Mouse (Mus musculus): Measurements from ENCODE around the gene Mindy3. TPM values are rescaled to one million over a fixed set of nuclear protein-coding genes. Genes with fewer than 3 reads are reported as not detected.

Gene Mindy3
- total RNA-seq, 1 experiment from 2014 or later = 18.4 TPM

- ATAC-seq (replicated peaks in 1 of 2; ENCODE audit: insufficient read depth in 1 of 2, low FRiP score in 2 of 2, low TSS enrichment in 1 of 2, low read depth in 1 of 2, poor library complexity in 2 of 2, severe bottlenecking in 2 of 2) = peak; percentile 12 to 39; a peak in 1 of 4 replicates
Observed at GRCm38 (mm10) chr2:12382650-12383049, 36.6 kb downstream of the Mindy3 start.

GRCm38 (mm10) chr2:12380233-12380632, 39.0 kb downstream of the Mindy3 start:
- ATAC-seq (replicated peaks in 1 of 2; ENCODE audit: insufficient read depth in 1 of 2, low FRiP score in 2 of 2, low TSS enrichment in 1 of 2, low read depth in 1 of 2, poor library complexity in 2 of 2, severe bottlenecking in 2 of 2) = no peak

DNA sequence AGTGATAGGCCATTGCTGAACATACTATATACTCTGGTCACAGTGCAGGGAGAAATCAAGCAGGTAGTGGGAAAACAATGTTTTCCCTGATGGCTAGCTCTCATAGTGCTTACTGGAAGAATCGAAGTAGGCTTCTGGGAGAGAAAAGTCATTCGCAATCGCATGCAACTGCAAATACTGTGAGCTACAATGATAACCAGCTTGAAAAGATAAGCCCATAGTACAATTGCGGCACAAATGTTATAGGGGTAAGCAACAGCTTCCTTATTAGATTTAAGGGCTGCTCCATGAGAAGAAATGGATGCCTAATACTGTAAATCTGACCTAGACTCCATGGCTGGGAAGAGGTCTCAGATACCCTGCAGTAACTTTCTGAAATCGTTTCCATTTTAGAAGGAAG, 40.7 kb downstream of the Mindy3 start:
- ATAC-seq (replicated peaks in 1 of 2; ENCODE audit: insufficient read depth in 1 of 2, low FRiP score in 2 of 2, low TSS enrichment in 1 of 2, low read depth in 1 of 2, poor library complexity in 2 of 2, severe bottlenecking in 2 of 2) = no peak

DNA sequence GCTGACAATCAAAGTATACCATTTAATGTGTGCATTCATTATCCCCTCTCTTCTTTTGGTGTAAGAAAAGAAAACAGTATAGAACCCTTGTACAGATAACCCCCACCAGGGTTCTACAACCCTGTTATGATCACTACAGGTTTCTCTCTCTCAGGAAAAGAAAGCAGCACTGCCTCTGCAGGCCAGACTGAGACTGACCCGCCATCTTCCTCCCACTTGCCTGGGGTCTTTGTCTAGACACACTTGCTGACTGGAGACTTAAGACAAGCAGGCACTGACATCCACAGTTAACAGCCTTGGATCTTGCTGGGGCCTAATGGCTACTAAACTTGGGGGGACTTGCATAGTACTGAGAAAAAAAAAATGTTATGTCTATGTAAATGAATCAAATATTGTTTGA, 42.2 kb downstream of the Mindy3 start:
- ATAC-seq (replicated peaks in 1 of 2; ENCODE audit: insufficient read depth in 1 of 2, low FRiP score in 2 of 2, low TSS enrichment in 1 of 2, low read depth in 1 of 2, poor library complexity in 2 of 2, severe bottlenecking in 2 of 2) = no peak

DNA sequence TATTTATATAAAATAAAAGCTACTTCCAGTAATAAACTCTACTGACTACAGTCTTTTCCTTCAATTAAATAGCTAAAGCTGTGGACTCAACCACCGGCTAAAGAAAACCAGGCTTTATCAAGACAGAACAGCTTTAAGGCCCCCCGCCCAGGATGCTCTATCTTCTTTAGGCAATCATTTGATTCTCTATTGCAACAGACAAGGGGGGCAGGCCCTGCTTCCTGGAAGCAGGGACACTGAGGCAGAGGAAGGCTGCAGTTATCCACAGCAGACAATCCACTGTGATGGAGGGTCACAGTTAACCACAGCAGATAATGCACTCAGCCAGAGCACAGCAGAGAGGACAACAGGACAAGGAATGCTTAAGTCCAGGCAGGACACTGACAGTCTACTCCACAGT, 46.4 kb downstream of the Mindy3 start:
- ATAC-seq (replicated peaks in 1 of 2; ENCODE audit: insufficient read depth in 1 of 2, low FRiP score in 2 of 2, low TSS enrichment in 1 of 2, low read depth in 1 of 2, poor library complexity in 2 of 2, severe bottlenecking in 2 of 2) = no peak

DNA sequence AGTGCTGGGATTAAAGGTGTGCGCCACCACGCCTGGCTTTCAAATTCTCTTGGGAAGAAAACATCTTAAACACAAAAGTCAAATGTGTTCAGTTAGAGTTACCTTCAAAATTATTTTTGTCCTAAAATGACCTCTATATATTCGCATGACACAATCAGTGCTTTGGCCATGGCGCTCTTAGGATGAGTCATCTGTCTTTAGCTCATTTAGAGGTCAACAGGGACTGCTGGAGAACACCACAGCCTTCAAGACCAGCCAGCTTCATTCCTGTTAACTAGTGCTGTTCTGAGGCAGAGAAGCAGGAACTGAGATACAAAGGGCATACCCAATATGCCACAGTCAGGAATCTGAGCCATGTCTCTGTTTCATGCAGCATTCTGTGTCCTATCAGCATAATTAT, 47.9 kb downstream of the Mindy3 start:
- ATAC-seq (replicated peaks in 1 of 2; ENCODE audit: insufficient read depth in 1 of 2, low FRiP score in 2 of 2, low TSS enrichment in 1 of 2, low read depth in 1 of 2, poor library complexity in 2 of 2, severe bottlenecking in 2 of 2) = no peak

DNA sequence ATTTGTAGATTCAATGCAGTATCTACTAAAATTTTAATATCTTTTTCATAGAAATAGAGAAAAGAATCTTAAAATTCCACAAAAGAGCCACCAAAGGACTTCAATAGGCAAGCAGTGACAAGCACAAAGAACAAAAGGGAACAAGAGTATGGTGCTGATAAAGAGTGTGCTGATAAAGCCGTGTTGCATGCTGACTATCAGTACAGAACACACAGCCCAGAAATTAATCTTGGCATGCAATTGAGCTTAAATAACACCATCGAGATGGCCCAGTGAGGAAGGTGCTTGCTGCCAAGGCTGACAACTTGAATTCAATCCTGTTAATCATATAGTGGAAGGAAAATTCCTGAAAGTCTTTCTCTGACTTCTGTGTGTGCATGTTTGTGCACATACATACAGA, 50.8 kb downstream of the Mindy3 start:
- ATAC-seq (replicated peaks in 1 of 2; ENCODE audit: insufficient read depth in 1 of 2, low FRiP score in 2 of 2, low TSS enrichment in 1 of 2, low read depth in 1 of 2, poor library complexity in 2 of 2, severe bottlenecking in 2 of 2) = peak in 1 of 2 experiments; percentile 48; a peak in 1 of 4 replicates

GRCm38 (mm10) chr2:12368016-12368415, 51.3 kb downstream of the Mindy3 start:
- ATAC-seq (replicated peaks in 1 of 2; ENCODE audit: insufficient read depth in 1 of 2, low FRiP score in 2 of 2, low TSS enrichment in 1 of 2, low read depth in 1 of 2, poor library complexity in 2 of 2, severe bottlenecking in 2 of 2) = no peak

DNA sequence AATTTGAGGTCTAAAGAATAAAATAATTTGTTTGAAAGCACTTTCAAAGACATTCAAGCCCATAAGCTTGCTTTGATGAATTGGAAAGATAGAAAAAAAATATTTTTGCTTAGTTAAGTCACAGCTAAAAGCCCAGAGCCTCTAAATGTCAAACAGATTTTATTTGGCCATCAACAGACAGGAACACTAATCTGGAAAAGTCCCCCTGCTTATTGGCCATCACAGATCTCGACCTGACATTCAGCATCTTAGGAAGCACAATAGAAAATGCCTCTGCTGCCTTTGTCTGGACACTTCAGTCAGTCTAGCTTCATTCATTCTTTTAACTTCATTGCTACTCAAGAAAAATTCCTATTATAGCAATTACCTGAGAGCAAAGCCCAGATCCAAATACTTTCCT, 58.0 kb downstream of the Mindy3 start:
- no peak for ATAC-seq (replicated peaks in 1 of 2; ENCODE audit: insufficient read depth in 1 of 2, low FRiP score in 2 of 2, low TSS enrichment in 1 of 2, low read depth in 1 of 2, poor library complexity in 2 of 2, severe bottlenecking in 2 of 2)

DNA sequence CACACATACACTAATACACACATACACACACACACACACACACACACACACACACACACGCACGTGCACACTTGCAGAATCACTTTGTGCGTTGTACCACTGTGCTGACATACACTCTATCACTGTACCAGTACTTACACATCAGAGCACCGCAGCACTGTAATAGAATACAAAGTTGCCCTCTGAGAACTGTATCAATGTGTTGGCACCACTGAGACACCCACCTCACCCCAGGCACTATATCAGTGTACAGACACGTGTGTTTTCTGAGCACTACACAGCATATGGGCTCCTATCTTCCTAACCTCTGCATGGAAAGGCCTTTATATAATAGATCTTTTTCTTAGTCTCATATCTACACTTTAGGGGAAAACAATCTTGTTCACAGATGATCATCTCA, 64.4 kb downstream of the Mindy3 start:
- no peak for ATAC-seq (replicated peaks in 1 of 2; ENCODE audit: insufficient read depth in 1 of 2, low FRiP score in 2 of 2, low TSS enrichment in 1 of 2, low read depth in 1 of 2, poor library complexity in 2 of 2, severe bottlenecking in 2 of 2)

- ATAC-seq (replicated peaks in 1 of 2; ENCODE audit: insufficient read depth in 1 of 2, low FRiP score in 2 of 2, low TSS enrichment in 1 of 2, low read depth in 1 of 2, poor library complexity in 2 of 2, severe bottlenecking in 2 of 2) = no peak
Observed at GRCm38 (mm10) chr2:12348914-12349313, 70.4 kb downstream of the Mindy3 start.

DNA sequence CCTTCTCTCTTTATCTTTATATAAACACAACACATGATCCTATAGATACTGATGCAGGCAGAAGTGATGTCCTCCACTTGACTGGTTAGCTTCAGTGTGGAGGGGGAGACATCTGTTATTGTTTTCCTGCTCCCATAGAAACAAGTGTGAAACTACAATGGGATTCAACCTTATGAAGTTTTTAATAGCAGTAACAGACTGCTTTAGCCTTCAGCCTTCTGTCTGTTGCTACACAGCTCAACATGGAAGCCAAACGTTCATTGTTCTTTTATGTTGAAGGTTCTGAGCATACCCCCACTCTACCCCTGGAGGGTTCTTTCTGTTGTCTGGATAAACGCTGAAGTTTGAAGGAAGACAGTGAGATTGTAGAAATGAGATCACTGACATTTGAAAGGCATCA, 87.3 kb downstream of the Mindy3 start:
- ATAC-seq (replicated peaks in 1 of 2; ENCODE audit: insufficient read depth in 1 of 2, low FRiP score in 2 of 2, low TSS enrichment in 1 of 2, low read depth in 1 of 2, poor library complexity in 2 of 2, severe bottlenecking in 2 of 2) = no peak

GRCm38 (mm10) chr2:12329620-12330019, 89.7 kb downstream of the Mindy3 start:
- ATAC-seq (replicated peaks in 1 of 2; ENCODE audit: insufficient read depth in 1 of 2, low FRiP score in 2 of 2, low TSS enrichment in 1 of 2, low read depth in 1 of 2, poor library complexity in 2 of 2, severe bottlenecking in 2 of 2) = no peak

GRCm38 (mm10) chr2:12329068-12329407, 90.2 kb downstream of the Mindy3 start:
- no peak for ATAC-seq (replicated peaks in 1 of 2; ENCODE audit: insufficient read depth in 1 of 2, low FRiP score in 2 of 2, low TSS enrichment in 1 of 2, low read depth in 1 of 2, poor library complexity in 2 of 2, severe bottlenecking in 2 of 2)

DNA sequence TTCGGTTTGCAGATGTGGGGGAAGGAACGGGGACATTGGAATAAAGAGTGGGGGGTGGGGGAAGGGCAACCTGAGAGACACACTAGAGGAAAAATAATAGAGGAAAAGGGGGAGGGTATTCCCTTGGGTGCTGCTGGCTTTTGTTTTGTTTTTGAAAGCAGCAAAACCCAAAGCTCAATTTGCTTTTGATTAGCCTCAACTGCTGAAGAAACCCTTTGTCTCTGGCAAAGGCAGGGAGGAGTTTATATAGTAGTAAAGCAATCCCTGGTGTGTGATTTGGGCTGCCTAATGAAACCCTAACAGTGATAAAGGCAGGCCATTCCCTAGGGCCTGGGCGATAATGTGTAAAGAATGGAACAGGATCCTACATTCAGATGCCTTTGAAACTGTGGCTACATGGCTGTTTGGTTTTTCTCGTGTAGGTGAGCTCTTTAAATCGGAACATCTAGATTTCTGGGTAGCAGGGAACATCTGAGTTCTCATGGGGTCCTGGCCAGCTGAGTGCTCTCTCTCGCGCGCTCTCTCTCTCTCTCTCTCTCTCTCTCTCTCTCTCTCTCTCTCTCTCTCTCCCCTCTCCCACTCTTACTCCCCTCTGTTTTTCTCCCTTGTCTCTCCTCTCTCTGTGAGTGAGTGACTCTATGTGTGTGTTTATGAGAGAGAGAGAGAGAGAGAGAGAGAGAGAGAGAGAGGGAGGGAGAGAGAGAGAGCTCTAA, 90.8 kb downstream of the Mindy3 start:
- ATAC-seq (replicated peaks in 1 of 2; ENCODE audit: insufficient read depth in 1 of 2, low FRiP score in 2 of 2, low TSS enrichment in 1 of 2, low read depth in 1 of 2, poor library complexity in 2 of 2, severe bottlenecking in 2 of 2) = no peak

DNA sequence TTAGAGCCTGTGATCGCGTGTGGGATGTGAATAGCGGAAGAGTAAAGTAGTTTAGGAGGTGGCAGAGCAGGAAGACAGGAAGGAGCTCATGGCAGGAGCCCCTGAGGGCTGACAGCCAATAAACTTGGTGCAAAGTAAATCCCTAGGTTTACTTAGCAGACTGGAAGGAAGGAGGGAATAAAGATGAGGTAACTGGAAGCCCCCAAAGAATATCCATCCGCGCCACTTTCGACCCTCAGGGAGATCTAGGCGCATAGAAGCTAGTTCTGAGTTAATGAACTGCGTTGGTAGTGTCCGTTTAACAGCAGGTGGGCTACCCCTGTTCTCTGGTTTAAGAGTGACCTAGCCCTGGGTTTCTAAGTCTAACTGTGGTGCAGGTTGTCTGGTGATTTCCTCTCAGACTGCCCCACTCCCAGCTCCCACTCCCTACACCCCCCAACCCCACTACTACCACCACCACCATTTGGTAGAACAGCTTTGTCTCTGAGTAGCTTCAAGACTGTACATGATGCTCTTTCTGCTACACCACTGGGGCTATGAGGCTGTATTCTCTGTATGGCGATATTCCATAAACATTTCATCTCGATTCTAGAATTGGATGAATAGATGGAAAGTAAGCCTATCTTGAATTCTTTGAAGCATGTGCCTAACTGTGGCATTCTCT, 91.4 kb downstream of the Mindy3 start:
- ATAC-seq (replicated peaks in 1 of 2; ENCODE audit: insufficient read depth in 1 of 2, low FRiP score in 2 of 2, low TSS enrichment in 1 of 2, low read depth in 1 of 2, poor library complexity in 2 of 2, severe bottlenecking in 2 of 2) = peak; percentile 23 to 44; a peak in 3 of 4 replicates

DNA sequence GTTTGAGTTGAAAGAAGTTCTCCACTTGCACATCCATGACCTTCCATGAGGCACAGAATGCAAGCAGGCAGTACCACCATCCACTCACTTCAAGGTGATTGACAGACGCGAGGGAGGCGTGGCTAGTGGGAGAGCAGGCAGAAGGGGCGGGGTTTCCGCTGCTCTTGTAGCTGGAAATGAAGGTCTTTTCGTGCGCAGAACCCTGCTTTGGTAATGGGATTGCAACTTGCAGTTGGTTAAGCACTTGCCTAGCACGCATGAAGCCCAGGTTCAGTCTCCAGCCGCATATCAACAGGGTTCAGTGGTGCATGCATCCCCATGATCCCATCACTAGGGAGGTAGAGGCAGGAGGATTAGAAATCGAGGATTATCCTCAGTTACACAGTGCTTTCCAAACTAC, 92.1 kb downstream of the Mindy3 start:
- ATAC-seq (replicated peaks in 1 of 2; ENCODE audit: insufficient read depth in 1 of 2, low FRiP score in 2 of 2, low TSS enrichment in 1 of 2, low read depth in 1 of 2, poor library complexity in 2 of 2, severe bottlenecking in 2 of 2) = peak; percentile 85 to 87

GRCm38 (mm10) chr2:12325868-12326267, 93.4 kb downstream of the Mindy3 start:
- ATAC-seq (replicated peaks in 1 of 2; ENCODE audit: insufficient read depth in 1 of 2, low FRiP score in 2 of 2, low TSS enrichment in 1 of 2, low read depth in 1 of 2, poor library complexity in 2 of 2, severe bottlenecking in 2 of 2) = no peak

GRCm38 (mm10) chr2:12325417-12325816, 93.9 kb downstream of the Mindy3 start:
- no peak for ATAC-seq (replicated peaks in 1 of 2; ENCODE audit: insufficient read depth in 1 of 2, low FRiP score in 2 of 2, low TSS enrichment in 1 of 2, low read depth in 1 of 2, poor library complexity in 2 of 2, severe bottlenecking in 2 of 2)

Data from hematopoietic stem cell, adult 5-6 weeks (primary cell).